Mouse (Mus musculus): ENCODE data around the gene Slu7.

Slu7 gene

DNA sequence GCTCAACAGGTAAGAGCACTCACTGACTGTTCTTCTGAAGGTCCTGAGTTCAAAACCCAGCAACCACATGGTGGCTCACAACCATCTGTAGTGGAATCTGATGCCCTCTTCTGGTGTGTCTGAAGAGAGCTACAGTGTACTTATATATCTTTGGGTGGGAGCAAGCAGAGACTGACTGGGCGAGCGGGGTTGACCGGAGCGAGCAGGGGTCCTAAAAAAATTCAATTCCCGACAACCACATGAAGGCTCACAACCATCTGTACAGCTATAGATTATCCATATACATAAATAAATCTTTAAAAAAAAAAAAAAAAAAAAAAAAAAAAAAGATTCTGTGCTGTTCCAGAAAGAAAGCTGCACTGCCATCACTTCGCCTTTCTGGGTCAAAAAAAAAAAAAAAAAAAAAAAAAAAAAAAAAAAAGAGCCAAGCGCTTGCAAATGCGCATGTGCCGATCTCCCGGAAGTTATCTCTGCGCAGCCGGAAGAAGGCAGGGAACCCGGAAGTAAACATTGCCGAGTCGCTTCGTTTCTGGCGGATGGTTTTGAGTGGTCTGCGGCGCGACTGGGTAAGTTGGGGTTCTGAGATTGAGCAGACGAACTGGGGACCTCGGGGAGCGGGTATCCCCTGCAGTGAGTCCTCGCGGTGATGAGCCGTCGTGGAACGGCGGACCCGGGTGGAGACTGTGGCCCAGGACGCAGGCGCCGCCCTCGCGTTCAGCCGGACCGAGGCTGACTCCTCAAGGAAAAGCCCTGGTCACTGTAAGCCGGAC is at the start of gene Slu7:
Gene Slu7 (plus strand): TSS at position 491 of the 770 bp plus-strand sequence.
- DNase-seq (ENCODE audit: low spot score in 2 of 2), result peak; percentile 32 to 65

DNA sequence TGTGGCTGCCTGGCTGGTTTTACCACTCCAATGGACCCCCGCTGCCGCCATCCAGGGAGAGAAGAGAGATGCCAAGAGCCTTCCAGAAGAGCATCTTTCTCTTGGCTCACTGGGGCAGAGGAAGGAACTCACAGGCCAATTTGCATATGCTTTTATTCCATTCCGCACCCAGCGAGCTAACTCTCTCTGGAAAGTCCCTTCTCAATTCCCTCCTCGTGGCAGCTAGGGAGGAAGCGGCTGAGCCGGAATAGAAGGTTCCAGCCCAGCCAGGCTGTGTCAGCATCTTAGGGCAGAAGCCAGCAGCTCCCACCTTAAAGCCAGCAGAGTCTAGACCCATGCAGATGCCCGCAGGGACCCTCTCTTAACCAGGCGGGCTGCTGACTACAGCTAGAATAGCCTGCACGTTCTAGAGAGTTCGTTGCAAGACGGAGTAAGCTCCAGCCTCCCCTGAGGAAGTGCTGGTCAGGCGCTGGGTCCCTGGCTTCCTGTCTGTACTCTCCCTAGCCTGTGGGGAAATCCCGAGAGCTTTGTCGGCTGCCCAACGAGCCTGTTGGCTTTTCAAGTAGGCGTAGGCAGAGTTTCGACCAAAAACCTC is 48.4 kb upstream of the Slu7 start:
- peak; percentile 13 to 36 for DNase-seq (ENCODE audit: low spot score in 2 of 2)

DNA sequence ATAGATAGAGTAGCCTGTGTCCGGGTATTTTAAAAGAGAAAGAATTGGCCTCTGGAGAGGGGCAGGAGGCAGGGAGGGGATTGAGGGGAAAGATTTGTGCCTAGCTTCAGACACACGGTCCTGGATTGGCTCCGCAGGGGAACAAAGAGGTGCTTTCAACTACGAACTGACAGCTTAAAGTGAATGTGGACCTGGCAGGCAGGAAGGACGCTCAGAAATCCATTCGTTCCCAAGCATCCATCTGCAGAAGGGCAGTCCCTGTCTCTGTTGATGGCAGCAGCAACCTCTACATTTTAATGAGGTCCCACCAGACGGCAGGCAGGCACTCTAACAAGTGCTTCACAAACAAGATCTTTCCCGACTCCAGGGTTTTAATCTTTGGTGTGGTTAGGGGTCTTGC is 47.8 kb upstream of the Slu7 start:
- DNase-seq (ENCODE audit: low spot score in 2 of 2), result no peak

DNA sequence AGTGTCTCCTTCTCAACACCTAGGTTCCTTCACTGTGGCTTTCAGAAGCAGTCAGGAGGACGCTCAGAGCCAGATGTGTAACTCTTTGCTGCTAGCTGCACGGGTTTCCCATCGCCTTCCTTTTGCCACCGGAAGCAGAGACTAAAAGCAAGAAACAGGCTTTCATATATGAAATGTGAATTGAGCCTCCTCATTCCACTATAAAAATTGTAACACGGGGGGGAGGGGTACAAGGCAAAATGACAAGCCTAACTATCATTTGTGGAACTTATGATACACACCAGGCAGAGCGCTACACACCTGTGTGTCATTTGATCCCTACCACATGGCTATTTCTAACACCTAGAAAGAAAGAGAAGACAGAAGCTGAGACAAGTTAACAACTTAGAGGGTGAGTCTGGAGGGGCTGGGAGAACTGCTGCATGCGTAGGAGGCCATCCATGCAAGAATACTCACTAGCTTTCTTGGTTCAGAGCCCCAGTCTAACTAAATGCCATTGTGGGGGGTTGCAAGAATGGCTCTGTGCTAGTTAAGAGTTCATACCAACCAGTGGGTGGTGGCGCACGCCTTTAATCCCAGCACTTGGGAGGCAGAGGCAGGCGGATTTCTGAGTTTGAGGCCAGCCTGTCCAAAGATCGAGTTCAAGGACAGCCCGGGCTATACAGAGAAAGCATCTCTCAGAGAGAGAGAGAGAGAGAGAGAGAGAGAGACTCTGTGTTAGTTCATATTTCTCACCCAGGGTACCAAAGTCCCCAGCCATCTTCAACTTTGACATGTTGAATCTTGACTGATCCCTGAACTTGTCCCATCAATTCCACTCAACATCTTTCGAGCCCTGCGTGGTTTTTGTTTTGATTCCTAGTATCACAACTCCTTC is 46.3 kb upstream of the Slu7 start:
- no peak for DNase-seq (ENCODE audit: low spot score in 2 of 2)

DNA sequence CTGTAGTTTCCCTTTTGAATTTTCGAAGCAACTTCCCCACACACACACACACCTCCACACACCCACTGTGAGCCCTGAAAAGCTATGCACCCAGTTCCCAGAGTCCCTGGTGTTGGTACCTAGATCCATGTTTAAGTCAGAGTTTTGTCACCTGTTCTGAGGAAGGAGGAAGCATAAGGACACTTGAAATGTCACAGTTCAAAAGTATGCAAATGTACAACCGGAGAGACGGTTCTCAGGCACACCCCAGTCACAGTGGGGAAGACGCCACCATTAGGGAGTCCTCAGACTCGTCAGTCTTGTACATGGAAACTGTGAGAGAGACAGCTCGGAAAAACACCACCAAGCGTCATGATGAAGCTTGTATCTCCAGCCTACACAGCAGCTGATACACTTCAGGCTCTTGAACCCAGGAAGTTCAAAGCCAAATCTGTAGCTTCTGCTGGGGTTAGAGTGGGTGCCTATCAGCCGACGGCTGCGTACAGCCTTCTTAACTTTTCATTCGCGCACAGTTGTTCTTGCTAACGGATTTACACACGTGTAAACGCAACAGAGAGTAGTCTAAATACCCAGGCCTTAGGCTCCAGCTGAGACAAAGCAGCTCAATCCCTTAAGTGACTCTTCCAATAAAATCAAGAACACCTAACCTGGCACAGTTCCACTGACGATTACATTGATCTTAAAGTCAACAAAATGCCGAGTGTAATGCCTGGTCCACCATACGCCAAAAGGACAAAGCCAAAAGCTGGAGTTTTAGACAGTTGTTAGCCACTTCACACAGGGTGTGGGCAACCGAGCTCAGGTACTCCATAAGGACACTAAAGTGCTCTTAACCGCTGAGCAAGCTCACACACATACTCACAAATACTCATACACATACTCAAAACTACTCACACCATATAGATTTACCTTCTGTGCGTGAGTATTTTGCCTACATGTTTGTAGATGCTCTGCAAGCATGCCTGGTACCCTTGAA is 45.1 kb upstream of the Slu7 start:
- DNase-seq (ENCODE audit: low spot score in 2 of 2), result no peak

DNA sequence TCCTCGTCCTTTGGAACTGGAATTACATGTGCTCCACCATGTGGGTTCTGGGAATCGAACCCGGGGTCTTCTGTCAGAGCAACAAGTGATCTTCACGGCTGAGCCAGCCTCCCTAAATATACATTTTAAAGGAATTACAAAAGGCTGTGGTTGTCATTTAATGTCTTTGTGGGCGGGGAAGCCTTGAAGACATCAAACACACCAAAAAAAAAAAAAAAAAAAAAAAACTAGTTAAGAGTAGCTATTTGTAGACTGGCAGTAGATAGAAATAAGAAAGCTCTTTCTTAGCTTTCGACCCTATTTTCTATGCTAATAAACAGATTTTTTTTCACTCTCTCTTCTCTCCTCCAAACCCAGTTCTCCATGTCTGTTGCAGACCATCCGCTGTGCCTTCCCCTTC is 44.4 kb upstream of the Slu7 start:
- DNase-seq (ENCODE audit: low spot score in 2 of 2), result no peak

DNA sequence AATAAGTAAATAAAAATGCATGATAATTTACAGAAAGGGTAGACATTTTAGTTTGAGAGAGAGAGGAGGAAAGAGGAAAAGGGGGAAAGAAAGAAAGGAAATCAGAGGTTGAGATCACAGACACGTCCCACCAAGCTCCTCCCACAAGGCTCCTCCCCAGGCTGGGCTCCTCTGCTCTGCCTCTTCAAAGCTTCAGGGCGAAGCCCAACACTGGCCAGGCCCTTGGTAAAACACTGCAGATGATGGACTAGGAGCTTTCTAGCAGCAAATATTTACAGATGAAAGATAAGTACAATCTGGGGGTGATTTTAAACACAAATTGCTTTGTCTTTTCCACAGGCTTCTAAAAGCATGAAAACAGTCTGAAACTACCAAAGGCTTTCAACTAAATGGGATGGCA is 40.8 kb upstream of the Slu7 start:
- no peak for DNase-seq (ENCODE audit: low spot score in 2 of 2)

DNA sequence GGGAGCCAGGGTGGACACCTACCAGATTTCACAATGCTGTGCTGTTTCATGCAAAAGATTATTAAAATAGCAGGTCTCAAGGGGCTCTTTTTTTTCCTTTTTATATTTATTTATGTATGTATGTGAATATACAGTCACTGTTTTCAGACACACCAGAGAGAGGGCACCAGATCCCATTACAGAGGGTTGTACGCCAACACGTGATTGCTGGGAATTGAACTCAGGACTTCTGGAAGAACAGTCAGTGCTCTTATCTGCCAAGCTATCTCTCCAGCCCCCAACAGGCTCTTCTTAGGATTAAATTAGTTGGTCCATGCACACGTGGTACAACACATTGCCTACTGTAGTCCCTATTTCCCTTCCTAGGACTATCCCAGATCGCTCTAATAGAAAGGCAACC is 40.2 kb upstream of the Slu7 start:
- no peak for DNase-seq (ENCODE audit: low spot score in 2 of 2)

DNA sequence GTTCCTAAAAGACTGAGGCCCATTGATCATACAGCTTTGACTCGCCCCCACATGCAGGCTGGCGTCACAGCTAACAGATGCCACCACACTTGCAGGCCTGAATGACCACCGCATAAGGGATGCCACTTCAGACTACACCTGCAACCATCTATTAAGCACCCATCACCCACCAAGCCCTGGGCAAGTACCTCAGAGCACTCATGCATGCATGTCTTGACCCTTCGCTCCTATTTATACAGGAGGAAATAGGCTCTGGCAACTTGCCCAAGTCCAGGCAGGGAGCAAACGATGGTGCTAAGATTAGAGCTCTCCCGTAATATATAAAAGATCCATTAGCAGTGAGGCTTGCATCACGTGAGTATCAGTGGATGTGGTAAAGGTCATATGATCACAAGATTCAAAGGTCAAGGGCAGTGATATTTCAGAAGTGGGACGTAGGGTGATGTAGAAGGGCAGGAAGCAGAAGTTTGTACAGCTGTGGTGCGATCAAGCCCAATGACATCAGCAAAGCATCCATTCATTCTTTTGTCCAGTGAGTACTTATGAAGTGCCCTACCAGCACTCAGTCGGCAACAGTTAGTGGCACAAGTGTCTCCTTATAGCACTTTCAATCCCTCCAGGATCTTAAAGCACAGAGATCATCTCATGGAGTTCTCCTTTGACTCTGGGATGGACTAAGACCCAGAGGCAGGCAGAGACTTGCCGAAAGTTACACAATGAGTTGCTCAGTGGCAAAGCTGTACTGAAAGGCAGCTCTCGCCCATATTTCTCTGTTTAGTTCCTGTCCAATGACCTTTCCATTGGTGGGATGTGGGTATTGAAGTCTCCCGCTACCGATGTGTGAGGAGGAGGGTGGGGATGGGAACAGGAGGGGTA is 38.2 kb upstream of the Slu7 start:
- no peak for DNase-seq (ENCODE audit: low spot score in 2 of 2)

DNA sequence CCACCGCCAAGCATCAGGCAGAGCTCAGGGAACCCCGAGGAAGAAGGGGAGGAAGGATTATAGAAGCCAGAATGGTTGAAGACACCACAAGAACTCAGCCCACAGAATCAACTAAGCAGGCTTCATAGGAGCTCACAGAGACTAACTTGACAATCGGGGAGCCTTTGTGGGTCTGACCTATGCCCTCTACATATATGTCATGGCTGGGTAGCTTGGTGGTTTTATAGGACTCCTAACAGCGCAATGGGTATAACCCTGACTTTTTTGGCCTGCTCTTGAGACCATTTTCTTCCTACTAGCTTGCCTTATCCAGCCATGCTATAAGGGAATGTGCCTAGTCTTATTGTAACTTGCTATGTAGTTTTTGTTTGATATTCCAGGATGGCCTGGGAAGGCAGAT is 37.3 kb upstream of the Slu7 start:
- DNase-seq (ENCODE audit: low spot score in 2 of 2), result no peak

DNA sequence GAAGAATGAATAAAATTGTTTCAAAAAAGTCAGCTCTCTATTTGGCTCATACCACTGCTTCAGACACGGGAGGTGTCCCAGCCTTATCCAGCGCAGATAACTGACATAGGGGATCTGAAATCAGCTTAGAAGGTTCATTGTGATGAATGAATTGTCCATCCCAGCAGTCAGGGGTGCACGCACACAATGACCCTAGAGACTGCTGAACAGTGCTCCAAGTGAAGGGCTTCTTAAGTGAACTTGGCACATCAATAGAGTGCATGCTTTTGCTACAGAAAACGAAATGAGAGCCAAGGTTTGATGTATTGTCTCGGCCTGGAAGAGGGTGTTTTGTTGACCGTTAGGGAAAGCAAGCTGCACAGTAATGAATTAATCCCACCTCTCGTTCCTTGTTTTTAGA is 36.9 kb upstream of the Slu7 start:
- no peak for DNase-seq (ENCODE audit: low spot score in 2 of 2)

DNA sequence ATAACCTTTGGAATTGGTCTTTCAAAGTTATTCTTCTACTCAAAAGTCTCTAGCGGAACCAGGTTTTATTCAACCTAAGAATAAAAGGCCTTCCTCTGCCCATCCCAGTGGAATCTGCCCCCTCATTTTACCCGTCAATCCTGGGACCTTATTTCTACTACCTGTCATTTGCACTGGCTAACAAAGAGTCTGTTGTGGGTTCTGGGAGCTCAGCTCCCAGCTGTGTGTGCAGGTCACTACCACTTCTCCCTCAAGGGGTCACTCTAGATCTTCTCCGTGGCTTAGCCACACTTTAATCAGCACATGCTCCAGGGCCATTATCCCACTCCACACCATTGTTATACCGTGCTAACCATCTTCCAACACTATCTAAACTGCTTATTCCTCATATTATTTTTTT is 34.2 kb upstream of the Slu7 start:
- no peak for DNase-seq (ENCODE audit: low spot score in 2 of 2)

DNA sequence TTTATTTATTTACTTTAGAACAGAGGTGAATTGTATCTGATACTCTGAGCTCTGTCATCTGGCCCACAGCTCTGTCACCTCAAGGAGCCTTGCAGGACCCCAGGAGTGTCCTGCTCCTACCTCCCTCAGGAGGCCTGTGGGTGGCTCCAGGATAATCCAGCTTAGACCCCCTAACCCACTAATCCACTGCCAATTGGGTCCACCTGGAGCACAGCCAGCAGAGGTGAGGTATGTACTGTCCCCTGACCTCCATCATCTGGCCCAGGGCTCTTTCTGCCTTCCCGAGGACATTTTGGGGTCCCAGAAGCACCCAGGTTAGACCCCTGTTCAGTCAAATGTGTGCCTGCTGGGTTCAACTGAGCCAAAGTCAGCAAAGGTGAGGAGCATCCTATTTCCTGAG is 33.4 kb upstream of the Slu7 start:
- no peak for DNase-seq (ENCODE audit: low spot score in 2 of 2)

DNA sequence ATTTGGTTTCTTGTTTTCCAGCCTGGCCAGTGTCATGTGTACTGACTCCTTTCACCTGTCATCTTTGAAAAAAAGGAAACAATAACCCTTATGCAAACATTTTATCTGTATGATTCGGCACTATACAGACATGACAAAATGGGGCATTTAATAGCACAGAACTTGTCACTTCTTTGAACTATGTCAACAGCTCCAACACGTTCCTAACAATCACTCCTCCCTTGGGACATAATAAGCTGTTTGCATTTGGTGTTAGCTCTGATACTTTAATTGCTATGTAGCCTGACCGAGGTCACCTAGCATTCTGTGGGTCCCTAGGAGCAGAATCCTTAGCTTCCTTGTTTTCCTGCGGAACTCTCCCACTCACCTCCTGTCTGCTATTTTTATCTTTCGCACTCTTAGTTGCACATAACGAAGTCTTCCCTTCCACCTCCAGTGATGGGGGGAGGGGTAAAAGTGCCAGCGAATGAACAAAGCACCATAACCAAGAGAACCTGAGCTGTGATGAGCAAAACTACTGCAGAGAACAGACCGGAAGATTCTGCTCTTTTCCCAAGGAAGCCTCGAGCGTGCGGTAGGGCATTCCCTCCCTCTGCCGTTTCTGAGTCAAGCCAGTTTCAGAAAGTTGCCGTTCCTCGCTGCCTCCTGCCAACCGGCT is 29.3 kb upstream of the Slu7 start:
- no peak for DNase-seq (ENCODE audit: low spot score in 2 of 2)

DNA sequence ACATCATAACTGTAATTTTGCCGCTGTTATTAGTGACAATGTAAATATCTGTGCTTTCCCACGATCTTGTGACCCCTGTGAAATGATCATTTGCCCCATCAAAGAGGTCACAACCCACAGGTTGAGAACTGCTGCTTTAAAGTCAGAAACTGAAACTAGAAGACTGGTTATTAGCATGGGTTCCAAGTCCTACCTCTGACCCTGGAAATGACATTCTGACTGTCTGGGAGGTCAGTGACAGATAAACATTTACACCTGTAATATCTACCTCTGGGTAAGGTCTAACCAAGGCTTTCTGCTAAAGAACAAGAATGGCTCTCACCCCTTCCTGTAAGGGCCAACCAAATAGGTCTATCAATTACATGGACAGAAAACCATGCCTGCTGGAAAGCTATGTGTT is 24.7 kb upstream of the Slu7 start:
- no peak for DNase-seq (ENCODE audit: low spot score in 2 of 2)

DNA sequence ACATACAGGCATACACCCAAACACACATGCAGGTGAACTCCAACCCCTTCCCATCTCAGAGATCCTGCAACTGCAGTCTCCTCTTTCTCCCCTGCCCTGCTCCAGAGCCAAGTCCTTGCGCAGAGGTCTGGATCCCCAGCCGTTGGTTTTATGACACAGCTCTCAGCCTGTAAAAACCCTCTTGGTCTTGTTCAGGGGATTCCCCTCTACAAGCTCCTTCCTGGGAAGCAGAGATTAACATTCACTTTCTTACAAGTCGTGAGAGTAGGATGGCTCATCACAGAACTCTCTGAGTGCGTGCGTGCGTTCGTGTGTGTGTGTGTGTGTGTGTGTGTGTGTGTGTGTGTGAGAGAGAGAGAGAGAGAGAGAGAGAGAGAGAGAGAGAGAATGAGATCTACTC is 23.3 kb upstream of the Slu7 start:
- no peak for DNase-seq (ENCODE audit: low spot score in 2 of 2)

DNA sequence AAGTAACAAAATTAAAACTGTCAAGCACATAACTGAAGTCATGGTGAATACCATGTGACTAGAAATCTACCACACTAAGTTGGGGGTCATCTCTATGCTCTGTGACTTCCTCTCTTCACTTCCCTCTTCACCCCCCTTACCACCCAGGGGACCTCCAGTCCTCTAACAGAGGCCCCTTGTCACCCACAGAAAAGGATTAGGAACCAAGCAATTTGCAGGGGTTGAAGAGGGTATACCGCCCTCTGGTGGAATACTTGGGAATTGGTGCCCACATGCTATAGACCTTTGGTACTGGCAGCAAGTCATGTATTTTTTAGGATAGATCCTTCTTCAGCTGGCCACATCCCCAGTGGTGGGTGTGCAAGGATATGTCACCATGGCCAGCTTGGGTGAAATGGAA is 22.1 kb upstream of the Slu7 start:
- peak; percentile 62 to 73 for DNase-seq (ENCODE audit: low spot score in 2 of 2)

DNA sequence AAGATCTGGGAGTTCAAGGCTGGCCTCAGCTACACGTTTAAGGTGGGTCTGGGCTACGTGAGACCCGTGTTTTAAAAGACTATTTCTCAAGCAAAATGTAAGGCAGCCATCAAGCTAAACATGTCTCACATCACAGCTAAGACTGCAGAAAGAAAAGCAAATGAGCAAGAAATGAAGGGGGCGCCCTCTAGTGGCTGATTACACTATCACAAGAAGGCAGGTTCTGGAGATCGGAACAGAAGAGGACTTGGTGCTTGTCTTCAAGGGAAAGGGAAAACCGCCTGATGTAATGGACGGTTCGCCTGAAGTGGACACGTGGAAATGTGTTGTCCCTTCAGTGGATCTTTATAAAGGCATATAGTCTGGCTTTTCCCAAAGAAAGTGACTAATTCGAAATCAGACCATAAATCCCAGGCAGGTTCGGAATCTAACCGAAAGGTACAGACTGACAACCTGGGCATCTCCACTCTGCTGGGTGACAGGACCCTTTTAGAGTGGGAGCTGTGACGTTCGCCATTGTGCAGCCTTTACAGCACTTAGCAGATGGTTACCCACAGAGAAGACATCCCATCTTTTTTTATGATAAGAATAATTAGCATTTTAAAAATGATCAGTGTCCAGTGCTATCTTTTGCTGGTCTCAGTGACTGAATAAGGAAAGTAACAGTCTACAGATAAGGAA is 20.6 kb upstream of the Slu7 start:
- peak; percentile 33 to 71 for DNase-seq (ENCODE audit: low spot score in 2 of 2)

DNA sequence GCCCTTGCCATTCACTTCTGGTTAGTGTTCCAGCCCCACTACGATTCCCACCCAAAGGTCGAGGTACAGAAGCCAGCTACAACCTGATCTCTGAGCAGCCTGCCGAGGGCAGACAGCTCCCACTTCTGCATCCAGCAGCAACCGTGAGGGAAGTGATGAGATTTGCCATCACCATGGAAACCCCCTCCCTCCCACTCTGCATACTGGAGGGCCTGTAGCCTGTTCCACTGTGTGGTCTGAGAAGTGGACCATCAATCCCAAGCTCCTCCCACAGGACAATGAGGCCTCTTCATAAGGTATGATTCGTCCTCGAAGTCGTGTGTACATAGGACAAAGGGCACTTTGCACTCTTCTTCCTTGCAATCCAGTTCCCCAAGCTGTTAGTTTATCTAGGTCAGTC is 16.3 kb upstream of the Slu7 start:
- DNase-seq (ENCODE audit: low spot score in 2 of 2), result no peak

Data from spleen, postnatal 14 days (tissue).